Mouse (Mus musculus) bone marrow, adult 2 months (tissue): ENCODE measurements around the gene Hibch.

ENCODE experiments used
- CTCF ChIP-seq: fragments of 200-500 bp; IDR thresholded peaks from 2 replicates; pipeline ENCODE4 v1.5.1; 2011; ENCODE audit warnings: low read length, control low read depth; ENCODE audit not compliant: control insufficient read depth, insufficient read depth
- POLR2A ChIP-seq: fragments of 200-500 bp; IDR thresholded peaks from 2 replicates; pipeline ENCODE4 v1.6.1; 2011; ENCODE audit warnings: low read depth, mild to moderate bottlenecking, control low read depth, low read length, borderline replicate concordance; ENCODE audit not compliant: control insufficient read depth

DNA sequence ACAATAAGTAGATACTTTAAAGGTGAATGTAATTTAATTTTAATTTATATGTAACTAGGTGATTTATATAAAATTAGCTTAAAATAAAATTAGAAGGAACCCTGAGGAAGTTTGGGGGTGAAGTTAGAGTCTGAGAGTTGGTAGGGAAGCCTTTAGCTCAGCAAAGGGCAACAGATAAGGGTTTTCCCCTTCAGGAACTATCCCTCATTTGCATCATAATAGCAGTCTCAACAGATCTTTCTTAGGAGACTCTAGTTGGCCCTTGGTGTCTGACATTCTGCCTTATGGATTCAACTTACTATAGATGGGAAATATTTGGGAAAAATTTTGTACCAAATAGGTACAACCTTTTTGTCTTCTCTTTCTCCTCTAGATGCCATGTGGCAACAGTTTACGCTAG is 19.5 kb downstream of the Hibch start:
- TF ChIP-seq CTCF (no peak), POLR2A (no peak)
